Mouse (Mus musculus): Measurements from ENCODE around the gene Spi1. TPM values are rescaled to one million over a fixed set of nuclear protein-coding genes. Genes with fewer than 3 reads are reported as not detected.
A peak's percentile ranks its signal among the peaks of the same experiment; 100 is the strongest.
"Not testable (repeated sequence)": the region's sequence is repeated elsewhere in the genome, so short reads cannot be mapped to it uniquely, and the experiment has no call there.

The Spi1 gene
- total RNA-seq, 1 experiment from 2014 or later = 74.3 TPM

DNA sequence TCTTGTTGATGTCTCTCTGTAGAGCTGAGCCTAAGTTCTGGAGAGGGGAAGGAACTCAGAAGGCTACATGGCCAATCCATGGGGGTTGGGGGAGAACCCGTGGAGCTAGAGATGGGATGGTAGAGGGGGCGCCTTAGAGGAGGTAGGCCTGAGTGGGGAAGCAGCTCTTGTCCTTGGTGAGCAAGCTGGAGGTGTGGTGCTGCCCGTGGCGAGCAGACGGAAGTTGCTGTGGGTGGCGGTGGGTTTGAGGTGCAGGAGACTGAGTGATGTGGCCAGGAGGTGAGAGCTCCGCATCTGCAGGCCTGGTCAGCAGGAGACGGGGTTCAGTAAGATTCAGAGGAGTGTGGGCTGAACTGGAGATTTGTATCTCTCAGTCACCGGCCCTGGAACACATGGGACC is 5.3 kb downstream of the Spi1 start:
- ATAC-seq (replicated peaks; ENCODE audit: low read depth, poor library complexity, severe bottlenecking) = peak; percentile 16

DNA sequence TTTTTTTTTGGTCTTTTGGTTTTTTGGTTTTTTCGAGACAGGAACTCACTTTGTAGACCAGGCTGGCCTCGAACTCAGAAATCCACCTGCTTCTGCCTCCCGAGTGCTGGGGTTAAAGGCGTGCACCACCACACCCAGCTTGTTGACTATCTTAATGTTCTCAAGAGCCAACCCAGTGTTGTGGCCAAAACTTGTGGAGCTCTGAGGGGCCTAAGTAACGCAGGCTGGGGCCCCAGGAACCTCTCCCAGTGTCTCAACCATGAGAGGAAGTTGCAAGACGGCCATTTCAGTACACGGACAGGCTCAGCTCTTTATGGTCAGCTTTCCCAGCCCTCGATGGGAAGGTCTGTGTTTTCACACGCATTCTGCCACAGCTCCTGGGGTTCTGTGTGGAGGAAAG is 6.8 kb downstream of the Spi1 start:
- ATAC-seq (replicated peaks; ENCODE audit: low read depth, poor library complexity, severe bottlenecking) = no peak

DNA sequence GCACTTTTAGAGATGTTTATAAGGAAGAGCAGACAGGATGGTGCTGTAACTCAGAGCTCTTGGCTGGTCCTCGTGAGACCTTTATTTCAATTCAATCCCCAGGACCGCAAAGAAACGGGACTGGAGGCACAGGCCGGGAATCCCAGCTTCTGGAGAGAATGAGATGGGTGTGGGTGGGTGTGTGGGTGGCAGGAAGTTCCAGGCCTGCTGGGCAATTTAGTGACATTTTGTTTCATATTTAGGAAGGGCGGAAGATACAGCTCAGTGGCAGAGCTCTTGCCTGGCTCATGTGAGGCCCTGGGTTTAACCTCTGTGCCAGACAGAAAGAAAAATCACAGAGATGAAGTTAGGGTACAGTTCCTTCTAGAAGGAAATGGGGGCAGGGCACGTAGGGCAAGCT is 8.0 kb downstream of the Spi1 start:
- no peak for ATAC-seq (replicated peaks; ENCODE audit: low read depth, poor library complexity, severe bottlenecking)

DNA sequence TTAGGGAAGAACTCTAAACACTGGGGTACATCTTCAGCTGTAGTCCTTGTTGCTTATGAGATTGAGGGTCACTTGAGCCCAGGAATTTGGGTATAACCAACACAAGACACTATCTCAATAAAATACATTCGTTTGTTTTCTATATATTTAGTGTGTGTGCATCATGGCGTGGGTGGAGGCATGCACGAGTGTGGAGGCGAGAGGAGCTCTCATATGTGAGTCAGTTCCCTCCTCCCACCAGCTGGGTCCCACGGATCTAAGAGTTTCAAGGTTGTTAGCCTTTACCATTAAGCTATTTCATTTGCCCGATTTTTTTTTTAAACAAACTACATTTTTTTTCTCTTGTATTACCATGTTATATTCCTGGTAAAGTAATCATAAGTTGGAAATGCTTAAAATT is 8.6 kb downstream of the Spi1 start:
- no peak for ATAC-seq (replicated peaks; ENCODE audit: low read depth, poor library complexity, severe bottlenecking)

DNA sequence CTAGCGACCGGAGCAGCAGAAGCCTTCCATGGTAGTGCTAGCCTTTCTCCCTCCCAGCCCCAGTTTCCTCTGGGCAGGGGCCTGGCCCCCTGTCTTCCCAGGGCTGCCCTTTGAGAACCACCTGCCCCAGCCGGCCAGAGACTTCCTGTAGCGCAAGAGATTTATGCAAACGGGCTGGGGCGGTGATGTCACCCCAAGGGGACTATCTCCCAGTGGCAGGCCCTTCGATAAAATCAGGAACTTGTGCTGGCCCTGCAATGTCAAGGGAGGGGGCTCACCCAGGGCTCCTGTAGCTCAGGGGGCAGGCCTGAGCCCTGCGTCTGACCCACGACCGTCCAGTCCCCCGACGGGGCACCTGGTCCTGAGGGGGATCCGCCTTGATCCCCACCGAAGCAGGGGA is 14.3 kb downstream of the Spi1 start:
- ATAC-seq (replicated peaks; ENCODE audit: low read depth, poor library complexity, severe bottlenecking) = peak; percentile 75

DNA sequence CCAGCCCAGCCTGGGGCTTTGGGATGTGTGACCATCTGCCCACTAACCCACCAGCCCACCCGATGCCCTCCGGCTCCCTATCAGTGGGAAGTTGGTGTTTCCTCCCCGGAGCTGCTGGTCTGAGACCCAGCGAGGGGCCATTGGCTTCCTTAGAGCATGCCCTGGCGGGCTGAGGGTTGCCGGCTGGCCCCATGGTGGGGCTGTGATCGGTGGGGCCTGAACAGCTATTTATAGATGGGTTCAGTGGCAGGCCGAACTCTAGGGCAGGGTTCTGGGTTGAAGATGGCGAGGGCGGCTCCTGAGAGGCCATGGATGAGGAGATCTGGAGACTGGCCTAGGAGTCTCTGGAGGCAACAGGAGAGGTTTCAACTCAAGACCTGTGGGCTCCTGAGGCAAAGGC is 14.8 kb downstream of the Spi1 start:
- peak; percentile 27 for ATAC-seq (replicated peaks; ENCODE audit: low read depth, poor library complexity, severe bottlenecking)

DNA sequence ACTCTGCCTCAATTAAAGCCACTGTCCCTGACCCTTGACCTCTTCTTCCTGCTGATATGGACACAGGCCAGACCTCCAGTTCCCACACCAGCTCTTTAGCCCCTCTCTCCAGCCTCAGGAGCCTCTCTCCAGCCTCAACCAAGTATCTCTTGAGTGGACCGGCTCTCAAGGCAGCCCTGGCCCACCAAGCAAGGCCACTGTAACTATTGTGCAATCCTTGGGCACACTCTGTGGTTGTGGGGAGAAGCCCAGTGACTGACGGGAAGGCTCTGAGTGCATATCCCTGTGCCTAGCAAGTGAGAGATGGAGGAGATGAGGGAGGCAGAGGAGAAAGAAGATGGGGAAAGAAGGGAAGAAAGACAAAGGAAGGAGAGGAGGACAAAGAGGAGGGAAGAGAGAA is 16.0 kb downstream of the Spi1 start:
- peak; percentile 37 for ATAC-seq (replicated peaks; ENCODE audit: low read depth, poor library complexity, severe bottlenecking)

DNA sequence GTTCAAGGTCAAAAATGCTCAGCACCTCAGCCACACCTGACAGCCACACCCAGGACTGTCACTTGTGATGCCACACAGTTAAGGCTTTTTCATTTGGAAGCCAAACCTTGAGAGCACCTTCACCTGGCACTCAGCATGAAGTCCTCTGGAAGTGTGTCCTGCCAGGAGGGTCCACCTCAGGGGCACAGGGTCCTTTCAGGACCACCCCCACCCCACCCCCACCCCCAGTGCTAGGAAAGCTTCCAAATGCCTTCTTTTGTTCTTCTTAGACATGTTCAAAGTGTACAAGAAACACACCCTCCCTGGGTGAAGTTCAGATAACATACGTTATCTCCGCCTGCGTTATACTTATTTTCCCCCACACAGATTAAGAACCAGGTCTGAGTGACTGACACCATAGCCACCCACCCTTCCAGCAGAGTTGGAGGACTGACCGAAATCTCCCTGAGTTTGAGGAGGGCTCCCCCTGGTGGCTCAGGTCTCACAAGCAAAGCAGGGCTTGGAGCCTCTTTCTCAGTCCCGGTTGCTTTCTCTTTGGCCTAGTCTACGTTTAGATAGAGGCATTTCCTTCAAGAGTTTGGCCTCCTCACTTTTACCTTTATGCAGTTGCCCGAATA is 19.0 kb downstream of the Spi1 start:
- ATAC-seq (replicated peaks; ENCODE audit: low read depth, poor library complexity, severe bottlenecking) = peak; percentile 69

DNA sequence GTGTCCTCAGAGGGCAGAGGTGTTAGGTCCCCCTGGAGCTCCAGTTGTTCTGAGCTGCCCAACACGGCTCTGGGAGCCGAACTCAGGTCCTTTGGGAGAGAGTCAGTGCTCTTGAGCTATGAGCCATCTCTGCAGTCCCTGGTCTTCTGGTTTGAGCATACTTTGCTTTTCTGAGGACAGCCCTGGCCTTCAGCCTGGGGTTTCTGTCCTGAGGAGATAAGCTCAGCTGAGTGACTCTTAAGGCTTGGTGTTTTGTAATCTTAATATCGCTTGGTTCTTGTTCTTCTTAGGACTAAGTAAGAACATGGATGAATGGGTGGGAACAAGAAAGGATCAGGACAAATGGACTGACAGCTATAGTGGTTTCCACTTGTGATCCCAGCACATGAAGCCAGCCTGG is 26.0 kb downstream of the Spi1 start:
- ATAC-seq (replicated peaks; ENCODE audit: low read depth, poor library complexity, severe bottlenecking) = peak; percentile 59; the same call in 1 of the 2 replicates

DNA sequence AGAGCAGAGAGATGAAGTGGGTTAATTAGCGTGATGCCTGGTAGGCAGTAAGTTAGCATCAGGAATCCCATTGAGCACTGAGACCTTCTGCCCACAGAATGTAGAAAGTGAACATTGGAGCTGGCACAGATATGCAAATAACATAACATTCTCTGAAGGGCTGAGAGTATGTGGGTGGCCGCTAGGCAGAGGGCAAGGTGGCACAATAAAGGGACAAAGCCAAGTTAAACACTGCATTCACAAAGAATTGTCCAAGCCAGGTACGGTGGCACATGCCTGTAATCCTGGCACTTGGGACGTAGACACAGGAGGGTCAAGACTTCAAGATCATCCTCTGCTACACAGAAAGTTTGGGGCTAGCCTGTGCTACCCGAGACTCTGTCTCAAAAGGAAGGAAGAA is 27.1 kb downstream of the Spi1 start:
- no peak for ATAC-seq (replicated peaks; ENCODE audit: low read depth, poor library complexity, severe bottlenecking)

DNA sequence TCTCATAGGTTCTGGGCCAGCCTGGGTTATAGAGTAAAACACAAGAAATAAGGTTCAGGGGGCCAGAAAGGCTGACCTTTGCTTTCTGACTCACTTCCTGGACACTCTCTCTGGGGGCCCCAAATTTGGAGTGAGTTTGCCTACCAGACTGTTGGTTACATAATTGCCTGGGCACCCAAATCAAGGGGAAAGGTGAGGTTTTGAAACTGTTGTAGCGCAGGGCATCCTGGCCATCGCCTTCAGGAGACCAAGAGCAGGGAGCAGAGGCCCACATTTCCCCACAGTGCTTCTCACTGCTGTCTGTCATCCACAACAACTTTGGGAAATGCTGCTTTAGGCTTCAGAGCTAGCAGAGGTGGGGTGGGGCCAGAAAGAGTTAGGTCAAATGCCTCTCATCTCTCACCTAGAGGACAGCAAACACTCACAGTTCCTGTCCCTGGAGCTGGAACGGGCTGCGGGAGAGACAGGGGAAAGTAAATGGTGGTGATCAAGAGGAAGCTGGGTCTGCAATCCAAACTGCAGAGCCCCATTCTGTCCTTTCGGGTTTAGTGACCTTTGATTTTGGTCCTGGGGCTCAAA is 27.7 kb downstream of the Spi1 start:
- ATAC-seq (replicated peaks; ENCODE audit: low read depth, poor library complexity, severe bottlenecking) = no peak

DNA sequence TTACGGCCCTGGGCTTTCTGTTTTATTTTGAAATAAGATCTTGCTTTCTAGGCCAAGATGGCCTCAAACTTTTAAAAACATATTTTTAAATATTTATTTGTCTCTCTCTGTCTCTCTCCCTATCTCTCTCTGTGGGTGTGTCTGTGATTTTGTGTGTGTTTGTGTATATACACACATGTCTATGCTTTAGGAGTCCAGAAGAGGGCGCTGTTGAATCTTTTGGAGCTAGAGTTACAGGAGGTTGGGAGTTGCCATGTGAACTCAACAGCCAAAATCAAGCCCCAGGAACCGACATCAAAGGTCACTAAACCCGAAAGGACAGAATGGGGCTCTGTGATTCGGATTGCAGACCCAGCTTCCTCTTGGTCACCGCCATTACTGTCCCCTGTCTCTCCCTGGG is 28.2 kb downstream of the Spi1 start:
- no peak for ATAC-seq (replicated peaks; ENCODE audit: low read depth, poor library complexity, severe bottlenecking)

DNA sequence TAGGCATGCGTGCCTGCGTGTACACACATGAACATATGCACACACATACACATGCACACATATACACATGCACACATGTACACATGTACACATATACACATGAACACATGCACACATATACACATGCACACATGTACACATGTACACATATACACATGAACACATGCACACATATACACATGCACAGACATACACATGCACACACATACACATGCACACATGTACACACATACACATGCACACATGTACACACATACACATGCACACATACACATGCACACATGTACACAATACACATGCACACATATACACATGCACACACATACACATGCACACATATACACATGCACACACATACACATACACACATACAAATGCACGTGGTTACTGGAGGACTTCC is 29.6 kb downstream of the Spi1 start:
- not testable (repeated sequence) for ATAC-seq (replicated peaks; ENCODE audit: low read depth, poor library complexity, severe bottlenecking)

DNA sequence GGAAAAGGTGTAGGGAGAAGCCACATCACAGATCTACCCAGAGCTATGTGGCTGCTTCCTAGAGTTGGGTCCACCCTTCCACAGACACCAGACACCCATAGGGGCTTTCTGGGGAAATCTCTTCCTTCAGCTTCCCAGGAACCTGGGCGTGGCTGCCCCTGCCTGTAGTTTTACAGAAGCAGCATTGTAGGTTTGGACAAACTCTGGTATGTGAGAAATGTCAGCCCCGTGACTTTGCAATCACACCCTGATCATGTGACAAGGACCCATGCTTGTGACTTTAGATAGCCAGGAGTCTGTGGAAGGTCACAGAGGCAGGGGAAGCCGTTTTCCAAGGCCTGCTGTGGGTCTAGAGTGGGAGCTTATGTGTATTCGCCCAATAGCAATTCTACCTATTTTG is 30.3 kb downstream of the Spi1 start:
- ATAC-seq (replicated peaks; ENCODE audit: low read depth, poor library complexity, severe bottlenecking) = no peak

DNA sequence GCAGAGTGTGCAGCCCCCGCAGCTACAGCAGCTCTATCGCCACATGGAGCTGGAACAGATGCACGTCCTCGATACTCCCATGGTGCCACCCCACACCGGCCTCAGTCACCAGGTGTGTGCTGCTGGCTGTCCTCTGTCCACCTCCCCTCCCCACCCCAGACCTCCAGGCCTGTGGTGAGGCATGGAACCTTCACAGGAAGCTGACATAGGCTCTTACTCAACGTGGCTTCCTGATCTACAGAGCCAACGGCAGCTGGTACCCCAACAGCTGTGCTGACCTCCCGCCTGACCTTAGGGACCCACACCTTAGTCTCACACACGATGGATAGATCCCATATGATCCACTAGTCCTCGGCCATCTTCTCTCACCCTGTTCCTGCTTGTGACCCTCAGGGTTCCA is 31.1 kb downstream of the Spi1 start:
- peak; percentile 12; the same call in 1 of the 2 replicates for ATAC-seq (replicated peaks; ENCODE audit: low read depth, poor library complexity, severe bottlenecking)

DNA sequence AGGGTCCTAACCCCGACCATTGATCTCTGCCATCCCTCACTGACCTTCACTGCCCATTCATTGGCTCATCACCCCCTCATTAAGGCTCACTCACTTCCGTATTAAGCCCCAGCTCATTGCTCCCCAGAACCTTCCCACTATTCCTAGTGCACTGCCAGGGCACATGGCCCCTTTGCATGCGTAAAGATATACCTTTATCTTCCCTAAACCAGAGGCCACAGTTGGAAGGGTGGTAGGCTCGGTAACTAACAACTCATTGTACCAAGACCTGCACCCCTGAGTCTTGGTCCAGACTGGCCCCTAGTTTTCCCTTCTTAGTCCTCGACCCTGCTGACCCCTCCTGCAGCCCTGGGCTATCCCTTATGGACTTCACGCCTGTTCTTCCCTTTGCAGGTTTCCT is 31.7 kb downstream of the Spi1 start:
- ATAC-seq (replicated peaks; ENCODE audit: low read depth, poor library complexity, severe bottlenecking) = no peak

DNA sequence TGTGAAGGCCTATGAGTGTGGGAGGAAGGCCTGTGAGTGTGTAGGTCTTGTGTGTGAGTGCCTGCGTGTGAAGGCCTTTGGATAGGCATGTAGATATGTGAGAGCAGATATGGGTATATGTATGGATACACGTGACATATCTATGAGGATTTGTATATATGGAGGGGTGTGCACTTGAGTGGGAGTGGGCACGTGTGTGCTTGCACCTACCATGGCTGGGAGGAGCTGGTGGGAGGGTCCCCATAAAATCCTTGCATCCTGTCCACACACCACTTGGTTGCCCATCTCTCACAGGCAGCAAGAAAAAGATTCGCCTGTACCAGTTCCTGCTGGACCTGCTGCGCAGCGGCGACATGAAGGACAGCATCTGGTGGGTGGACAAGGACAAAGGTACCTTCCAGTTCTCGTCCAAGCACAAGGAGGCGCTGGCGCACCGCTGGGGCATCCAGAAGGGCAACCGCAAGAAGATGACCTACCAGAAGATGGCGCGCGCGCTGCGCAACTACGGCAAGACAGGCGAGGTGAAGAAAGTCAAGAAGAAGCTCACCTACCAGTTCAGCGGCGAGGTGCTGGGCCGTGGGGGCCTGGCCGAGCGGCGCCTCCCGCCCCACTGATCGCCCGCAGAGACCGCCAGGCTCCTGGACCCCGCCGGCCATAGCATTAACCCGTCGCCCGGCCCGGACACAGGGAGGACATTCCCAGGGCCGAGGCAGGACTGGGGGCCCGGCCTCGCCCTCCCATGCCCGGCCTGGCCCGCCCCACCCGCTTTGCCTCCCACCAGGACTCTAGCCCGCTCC is 32.8 kb downstream of the Spi1 start:
- peak; percentile 70 for ATAC-seq (replicated peaks; ENCODE audit: low read depth, poor library complexity, severe bottlenecking)

DNA sequence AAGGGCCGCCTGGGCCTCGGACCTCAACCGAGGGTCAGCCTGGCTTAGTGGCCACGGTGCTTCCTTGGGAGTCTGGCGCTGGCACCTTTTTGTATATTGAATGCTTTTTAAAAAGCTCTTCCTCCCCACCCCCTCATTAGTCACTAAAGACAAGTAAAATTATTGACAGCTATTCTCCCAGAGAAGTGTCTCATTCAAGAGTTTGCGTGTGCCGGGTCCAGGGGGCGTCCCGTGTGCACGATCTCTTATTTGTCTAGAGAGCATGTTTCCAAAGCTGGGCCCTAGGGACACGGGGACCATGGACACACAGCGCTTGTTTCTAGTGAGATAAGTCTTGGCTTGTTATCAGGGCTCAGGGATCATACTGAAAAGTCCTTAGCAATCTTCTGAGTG is 33.4 kb downstream of the Spi1 start:
- no peak for ATAC-seq (replicated peaks; ENCODE audit: low read depth, poor library complexity, severe bottlenecking)

DNA sequence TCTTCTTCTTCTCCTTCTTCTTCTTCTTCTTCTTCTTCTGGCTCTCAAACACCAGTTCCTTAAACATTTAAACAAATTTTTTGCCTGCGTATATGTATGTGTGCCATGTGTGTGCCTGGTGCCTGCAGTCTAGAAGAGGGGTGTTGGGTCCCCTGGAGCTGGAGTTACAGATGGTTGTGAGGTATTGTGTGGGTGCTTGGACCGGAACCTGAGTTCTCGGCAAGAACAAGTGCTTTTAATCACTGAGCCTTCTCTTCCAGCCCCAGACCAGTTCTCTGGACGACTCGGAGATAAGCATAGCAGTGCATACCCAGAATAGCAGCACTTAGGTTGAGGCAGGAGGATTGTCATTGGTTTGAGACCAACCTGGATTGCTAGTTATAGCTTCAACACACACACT is 34.7 kb downstream of the Spi1 start:
- ATAC-seq (replicated peaks; ENCODE audit: low read depth, poor library complexity, severe bottlenecking) = no peak

DNA sequence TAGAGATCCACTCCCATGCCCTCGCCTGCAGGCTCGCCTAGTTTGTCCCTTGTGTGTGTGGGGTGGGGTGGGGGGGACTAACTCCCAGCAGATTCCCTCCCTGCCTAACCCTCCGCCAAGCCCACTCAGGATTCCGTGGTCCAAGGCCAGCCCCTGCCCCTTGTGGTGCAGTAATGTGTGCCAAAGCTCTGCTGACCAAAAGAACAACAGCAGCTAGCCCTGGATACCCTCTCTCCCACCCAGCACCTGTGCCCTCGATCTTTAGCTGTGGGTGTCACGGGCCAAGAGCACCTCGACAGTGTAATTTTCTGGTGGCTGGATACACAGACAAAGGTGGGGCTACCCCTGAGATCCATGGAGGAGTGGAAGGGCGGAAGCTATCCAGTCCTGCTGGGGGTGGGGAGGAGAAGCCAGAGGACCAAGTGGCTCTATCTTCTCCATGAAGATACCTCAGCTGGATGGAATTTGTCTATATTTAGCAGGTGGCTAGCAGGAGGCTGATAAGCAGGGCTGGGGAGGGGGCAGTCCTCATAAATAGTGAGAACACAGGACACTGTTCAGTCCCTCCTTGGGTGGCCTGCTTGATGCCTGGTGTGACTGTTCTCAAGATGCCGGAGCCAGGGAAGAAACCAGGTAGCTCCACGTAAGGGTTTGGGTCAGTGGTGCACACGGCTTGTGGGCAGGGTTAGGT is 35.5 kb downstream of the Spi1 start, which contains the start of gene Mybpc3:
Gene Mybpc3, plus strand, starts transcription at position 560 of the 691 bp plus-strand sequence.
- no peak for ATAC-seq (replicated peaks; ENCODE audit: low read depth, poor library complexity, severe bottlenecking)

DNA sequence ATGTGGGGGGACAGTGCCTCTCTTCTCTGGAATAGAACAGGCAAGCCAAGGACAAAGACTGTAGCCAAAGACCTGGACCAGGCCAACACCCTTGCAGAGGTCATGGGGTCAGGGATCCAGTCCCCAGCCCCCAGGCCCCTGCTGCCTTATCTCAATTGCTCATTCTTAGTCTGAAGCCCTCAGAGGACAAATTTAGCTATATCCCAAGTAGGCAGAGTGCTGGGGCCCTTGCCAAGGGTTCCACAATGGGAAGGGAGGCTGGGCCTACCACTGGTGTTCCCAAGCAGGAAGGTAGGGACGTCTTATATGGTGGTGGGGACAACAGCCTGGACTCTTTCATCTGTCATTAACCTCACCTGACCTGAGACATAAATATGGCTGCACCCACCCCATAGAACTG is 36.5 kb downstream of the Spi1 start:
- no peak for ATAC-seq (replicated peaks; ENCODE audit: low read depth, poor library complexity, severe bottlenecking)

Data from common myeloid progenitor, adult 5-6 weeks (primary cell).